Mouse (Mus musculus) liver, embryonic 16.5 days (tissue): ENCODE measurements at regions not wholly inside any gene's neighbourhood (a gene's known extent, or its start where the extent isn't known, plus 50 kb on each side); places are given as distances from the start of the nearest gene placed in this dataset.

ENCODE experiments used
- ATAC-seq: fragments of 200-750 bp; cut with Nextera tagmentation; 2 replicates; pipeline ENCODE4 v1.8.0; 2017; ENCODE audit warnings: low read depth, mild to moderate bottlenecking, moderate number of reproducible peaks, moderate library complexity
- H3K27ac ChIP-seq: fragments of 300-500 bp; sonication (generic); 2 replicates; pipeline ENCODE4 v1.5.1; 2014; ENCODE audit warnings: mild to moderate bottlenecking, low read length
- H3K27me3 ChIP-seq: fragments of 300-500 bp; sonication (generic); 2 replicates; pipeline ENCODE4 v1.6.1; 2014; ENCODE audit warnings: low read depth, low read length, mixed read lengths; ENCODE audit not compliant: control insufficient read depth, insufficient read depth
- H3K36me3 ChIP-seq: fragments of 300-500 bp; sonication (generic); 2 replicates; pipeline ENCODE4 v1.6.1; 2014; ENCODE audit warnings: mild to moderate bottlenecking; ENCODE audit not compliant: control insufficient read depth, insufficient read depth
- H3K4me1 ChIP-seq: fragments of 300-500 bp; sonication (generic); 2 replicates; pipeline ENCODE4 v1.6.1; 2014; ENCODE audit warnings: low read depth, low read length, mixed read lengths; ENCODE audit not compliant: control insufficient read depth
- H3K4me2 ChIP-seq: fragments of 300-500 bp; sonication (generic); 2 replicates; pipeline ENCODE4 v1.6.1; 2014; ENCODE audit warnings: low read depth, low read length, mixed read lengths
- H3K4me3 ChIP-seq: fragments of 300-500 bp; sonication (generic); 2 replicates; pipeline ENCODE4 v1.5.1; 2014; ENCODE audit warnings: low read depth, mild to moderate bottlenecking, low read length
- H3K9ac ChIP-seq: fragments of 300-500 bp; sonication (generic); 2 replicates; pipeline ENCODE4 v1.6.1; 2014; ENCODE audit warnings: low read depth, low read length
- H3K9me3 ChIP-seq: fragments of 300-500 bp; sonication (generic); replicated peaks from 2 replicates; pipeline ENCODE4 v1.6.1; 2016; ENCODE audit warnings: low read length; ENCODE audit not compliant: control insufficient read depth
- WGBS: fragments of 180-500 bp; shearing (Covaris S2); extraction: QIAGEN DNeasy Blood & Tissue Kit; methylation state at CpG from one replicate; pipeline ENCODE4 v1.1.7; 2014; ENCODE audit not compliant: insufficient replicate concordance; 5-methylcytosine and 5-hydroxymethylcytosine counted together

- no peak overlapping the region for H3K9ac ChIP-seq
- 22% methylated on average over 3 of the region's 3 CpGs for WGBS
- no peaks in the 10 kb centered on the region for H3K36me3 ChIP-seq
- ATAC-seq = no peak
- H3K4me2 ChIP-seq = no peak overlapping the region
- H3K27ac ChIP-seq = no peak overlapping the region
- no peaks in the 10 kb centered on the region for H3K9me3 ChIP-seq
- no peaks in the 10 kb centered on the region for H3K27me3 ChIP-seq
- H3K4me1 ChIP-seq = no peaks in the 10 kb centered on the region
- no peak overlapping the region for H3K4me3 ChIP-seq
These were observed 129.5 kb downstream of the Kcna5 start for GRCm38 (mm10) chr6:126405736-126406135.

GRCm38 (mm10) chr6:126404331-126405070 lies 130.7 kb downstream of the Kcna5 start:
- no peak overlapping the region for H3K9ac ChIP-seq
- no peak overlapping the region for H3K4me3 ChIP-seq
- peak; percentile 50; the same call in 1 of the 2 replicates for ATAC-seq
- no peaks in the 10 kb centered on the region for H3K36me3 ChIP-seq
- 24% methylated on average over 12 of the region's 12 CpGs for WGBS
- no peaks in the 10 kb centered on the region for H3K27me3 ChIP-seq
- H3K4me2 ChIP-seq = no peak overlapping the region
- no peaks in the 10 kb centered on the region for H3K9me3 ChIP-seq
- H3K4me1 ChIP-seq = no peaks in the 10 kb centered on the region
- H3K27ac ChIP-seq = no peak overlapping the region

GRCm38 (mm10) chr6:126399595-126399994 lies 135.6 kb downstream of the Kcna5 start:
- H3K4me2 ChIP-seq = no peak overlapping the region
- H3K27me3 ChIP-seq = no peaks in the 10 kb centered on the region
- no peak for ATAC-seq
- no peaks in the 10 kb centered on the region for H3K4me1 ChIP-seq
- H3K4me3 ChIP-seq = no peak overlapping the region
- no peak overlapping the region for H3K27ac ChIP-seq
- no peak overlapping the region for H3K9ac ChIP-seq
- H3K9me3 ChIP-seq = no peaks in the 10 kb centered on the region
- no peaks in the 10 kb centered on the region for H3K36me3 ChIP-seq
- WGBS = 63% methylated on average over 3 of the region's 3 CpGs

- H3K27ac ChIP-seq = no peak overlapping the region
- no peak overlapping the region for H3K9ac ChIP-seq
- H3K4me2 ChIP-seq = no peak overlapping the region
- no peak overlapping the region for H3K4me3 ChIP-seq
- no peaks in the 10 kb centered on the region for H3K4me1 ChIP-seq
- no peaks in the 10 kb centered on the region for H3K36me3 ChIP-seq
- ATAC-seq = no peak
- H3K9me3 ChIP-seq = no peaks in the 10 kb centered on the region
- no peaks in the 10 kb centered on the region for H3K27me3 ChIP-seq
- 40% methylated on average over 2 of the region's 2 CpGs for WGBS
These were observed 136.6 kb downstream of the Kcna5 start for GRCm38 (mm10) chr6:126398641-126399040.

GRCm38 (mm10) chr6:126395015-126395414 lies 140.2 kb downstream of the Kcna5 start:
- Histone ChIP-seq H3K36me3 (no peaks in the 10 kb centered on the region), H3K9ac (no peak overlapping the region), H3K27ac (no peak overlapping the region), H3K4me1 (no peaks in the 10 kb centered on the region), H3K27me3 (no peaks in the 10 kb centered on the region), H3K4me2 (no peak overlapping the region), H3K4me3 (no peak overlapping the region), H3K9me3 (no peaks in the 10 kb centered on the region)
- 65% methylated on average over 3 of the region's 3 CpGs for WGBS
- ATAC-seq = no peak

GRCm38 (mm10) chr6:126394111-126394809 lies 141.0 kb downstream of the Kcna5 start:
- no peak for ATAC-seq
- 41% methylated on average over 7 of the region's 7 CpGs for WGBS
- Histone ChIP-seq H3K27ac (no peak overlapping the region), H3K4me3 (no peak overlapping the region), H3K9me3 (no peaks in the 10 kb centered on the region), H3K4me2 (no peak overlapping the region), H3K27me3 (no peaks in the 10 kb centered on the region), H3K4me1 (no peaks in the 10 kb centered on the region), H3K9ac (no peak overlapping the region), H3K36me3 (no peaks in the 10 kb centered on the region)

- ATAC-seq = no peak
- Histone ChIP-seq H3K27ac (no peak overlapping the region), H3K27me3 (no peaks in the 10 kb centered on the region), H3K4me3 (no peak overlapping the region), H3K9ac (no peak overlapping the region), H3K4me1 (no peaks in the 10 kb centered on the region), H3K36me3 (no peaks in the 10 kb centered on the region), H3K9me3 (no peaks in the 10 kb centered on the region), H3K4me2 (no peak overlapping the region)
- WGBS = 41% methylated on average over 9 of the region's 9 CpGs
These were observed 150.8 kb downstream of the Kcna5 start for GRCm38 (mm10) chr6:126384210-126385012.

- no peak overlapping the region for H3K9ac ChIP-seq
- WGBS = 62% methylated on average over 4 of the region's 4 CpGs
- H3K36me3 ChIP-seq = no peaks in the 10 kb centered on the region
- no peaks in the 10 kb centered on the region for H3K4me1 ChIP-seq
- no peak overlapping the region for H3K27ac ChIP-seq
- H3K4me2 ChIP-seq = no peak overlapping the region
- H3K4me3 ChIP-seq = no peak overlapping the region
- H3K27me3 ChIP-seq = no peaks in the 10 kb centered on the region
- H3K9me3 ChIP-seq = no peaks in the 10 kb centered on the region
- ATAC-seq = no peak
These were observed 158.0 kb downstream of the Kcna5 start for GRCm38 (mm10) chr6:126377216-126377615.
